Mouse (Mus musculus) frontal cortex, adult (tissue): ENCODE results near the gene She.

Source experiments
- ATAC-seq: cut with Nextera tagmentation; 2 replicates; pipeline ENCODE4 v1.9.2; 2017; ENCODE audit warnings: mild to moderate bottlenecking, moderate library complexity, mixed read lengths; ENCODE audit not compliant: low TSS enrichment

She gene

GRCm38 (mm10) chr3:89817056-89817455 lies 14.1 kb upstream of the She start:
- no peak for ATAC-seq

DNA sequence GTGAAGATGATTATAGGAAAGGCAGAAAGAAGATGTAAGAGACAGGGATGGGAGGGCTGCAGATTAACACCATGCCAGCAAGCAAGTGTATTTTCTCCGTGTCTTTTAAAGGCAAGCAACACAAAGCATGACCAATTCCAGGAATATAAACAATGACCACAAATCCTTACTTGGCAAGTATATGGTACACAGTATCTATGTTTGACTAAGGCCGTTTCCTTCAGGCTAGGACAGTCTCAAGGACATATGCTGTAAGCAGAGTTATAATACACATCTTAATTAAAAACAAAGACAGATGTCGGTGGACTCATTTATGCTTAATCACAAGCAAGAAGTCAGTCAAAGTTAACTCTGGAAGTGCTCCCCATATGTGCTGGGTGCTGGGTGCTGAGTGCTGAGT lies 12.6 kb upstream of the She start:
- ATAC-seq, result no peak

GRCm38 (mm10) chr3:89819897-89820296 lies 11.3 kb upstream of the She start:
- ATAC-seq, result no peak

- ATAC-seq, result no peak
Measured at GRCm38 (mm10) chr3:89820311-89821095, 10.7 kb upstream of the She start.

GRCm38 (mm10) chr3:89821096-89821513 lies 10.1 kb upstream of the She start:
- ATAC-seq, result no peak

DNA sequence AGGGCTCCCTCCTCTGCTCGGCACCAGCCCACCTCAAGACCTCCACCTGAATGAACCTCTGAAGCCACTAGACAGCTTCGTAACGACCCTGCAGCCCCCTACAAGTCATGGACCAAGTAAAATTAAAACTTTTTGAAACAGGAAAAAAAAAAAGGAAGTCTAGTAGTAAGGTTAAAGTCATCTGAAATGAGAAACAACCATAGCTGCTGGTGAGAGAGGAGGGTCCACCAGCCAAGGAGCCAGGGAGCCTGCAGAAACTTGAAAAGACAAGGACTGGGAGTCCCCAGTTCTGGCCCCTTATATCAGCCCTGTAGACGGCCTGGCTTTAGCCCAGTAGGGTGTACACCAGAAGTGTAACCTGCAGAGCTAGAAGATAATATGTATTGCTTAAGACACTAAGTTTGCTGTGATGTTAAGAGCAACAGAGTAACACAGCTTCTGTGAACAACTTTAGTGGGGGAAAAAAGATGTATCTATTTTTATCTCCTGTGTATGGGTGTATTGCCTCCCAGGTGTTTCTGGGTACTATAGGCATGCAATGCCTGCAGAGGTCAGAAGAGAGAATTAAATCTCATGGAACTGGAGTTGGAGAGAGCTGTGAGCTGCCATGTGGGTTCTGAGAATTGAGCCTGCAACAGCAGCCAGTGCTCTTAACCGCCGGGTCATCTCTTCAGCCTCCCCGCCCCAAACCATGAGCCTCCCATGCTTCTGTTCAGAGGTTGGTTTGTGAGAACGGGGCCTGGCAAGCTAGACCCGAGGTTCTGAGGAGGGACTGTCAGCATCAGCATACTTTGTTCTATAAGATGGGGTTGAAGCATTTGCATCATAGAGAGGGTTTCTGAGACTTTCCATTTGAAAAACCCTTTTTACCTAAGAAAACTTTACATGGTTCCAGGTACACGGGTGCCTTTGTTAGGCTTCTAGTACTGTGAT lies 9.4 kb upstream of the She start:
- no peak for ATAC-seq

GRCm38 (mm10) chr3:89823594-89823993 lies 7.6 kb upstream of the She start:
- no peak for ATAC-seq

DNA sequence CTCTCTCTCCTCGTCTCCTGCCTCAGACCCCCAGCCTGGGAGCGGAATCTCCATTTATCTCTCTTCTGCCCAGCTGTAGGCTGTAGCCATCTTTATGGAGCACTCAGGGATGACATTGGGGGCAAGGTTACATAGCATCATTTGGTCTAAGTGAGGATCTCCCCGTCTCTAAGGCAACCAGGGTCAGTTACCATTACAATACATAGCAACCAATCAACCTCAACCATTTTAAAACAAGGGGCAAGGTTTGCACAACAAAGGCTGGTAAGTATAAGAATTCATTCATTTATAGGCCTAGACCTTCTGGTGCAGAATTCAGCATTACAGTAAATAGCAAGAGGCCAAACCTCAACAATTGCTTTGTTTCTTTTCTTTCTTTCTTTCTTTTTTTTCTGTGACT lies 4.9 kb upstream of the She start:
- no peak for ATAC-seq

GRCm38 (mm10) chr3:89835362-89835761 lies 4.2 kb downstream of the She start:
- ATAC-seq, result no peak

GRCm38 (mm10) chr3:89842258-89842657 lies 11.1 kb downstream of the She start:
- no peak for ATAC-seq

DNA sequence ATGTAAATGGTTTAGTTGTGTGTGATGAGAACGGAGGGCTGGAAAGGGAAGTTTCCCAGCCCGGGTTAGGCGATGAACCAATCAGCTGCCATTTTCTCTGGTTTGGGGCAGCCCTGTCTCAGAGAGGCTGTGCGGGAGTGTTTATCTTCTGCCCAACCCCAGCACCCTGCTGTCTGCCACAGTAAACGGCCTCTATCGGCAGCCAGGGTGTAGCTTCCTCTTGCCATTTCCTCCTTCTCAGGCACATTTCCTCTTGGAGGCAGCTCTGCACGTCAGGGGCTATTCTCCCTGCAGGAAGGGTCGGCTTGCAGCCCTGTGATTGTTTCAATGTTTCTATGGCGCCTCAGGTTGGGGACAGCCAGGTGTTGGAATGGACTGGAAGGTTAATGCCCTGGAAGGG lies 12.0 kb downstream of the She start:
- no peak for ATAC-seq

- no peak for ATAC-seq
Measured at GRCm38 (mm10) chr3:89845814-89846213, 14.6 kb downstream of the She start.

DNA sequence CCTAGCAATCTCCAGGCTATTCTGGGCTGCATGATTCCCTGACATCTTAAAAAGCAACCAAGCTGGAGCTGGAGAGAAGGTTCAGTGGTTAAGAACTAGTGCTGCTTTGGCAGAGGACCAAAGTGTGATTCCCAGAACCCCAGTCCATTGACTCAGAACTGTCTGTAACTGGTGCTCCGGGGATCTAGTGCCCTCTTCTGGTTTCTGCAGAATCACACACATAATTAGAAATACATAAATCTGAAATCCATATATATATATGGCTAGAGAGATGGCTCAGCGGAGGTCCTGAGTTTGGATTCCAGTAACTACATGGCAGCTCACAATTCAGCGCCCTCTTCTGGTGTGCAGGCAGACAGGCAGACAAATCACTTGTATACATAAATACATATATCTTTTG lies 16.0 kb downstream of the She start:
- ATAC-seq, result no peak

- ATAC-seq, result no peak
Measured at GRCm38 (mm10) chr3:89847596-89847995, 16.4 kb downstream of the She start.

DNA sequence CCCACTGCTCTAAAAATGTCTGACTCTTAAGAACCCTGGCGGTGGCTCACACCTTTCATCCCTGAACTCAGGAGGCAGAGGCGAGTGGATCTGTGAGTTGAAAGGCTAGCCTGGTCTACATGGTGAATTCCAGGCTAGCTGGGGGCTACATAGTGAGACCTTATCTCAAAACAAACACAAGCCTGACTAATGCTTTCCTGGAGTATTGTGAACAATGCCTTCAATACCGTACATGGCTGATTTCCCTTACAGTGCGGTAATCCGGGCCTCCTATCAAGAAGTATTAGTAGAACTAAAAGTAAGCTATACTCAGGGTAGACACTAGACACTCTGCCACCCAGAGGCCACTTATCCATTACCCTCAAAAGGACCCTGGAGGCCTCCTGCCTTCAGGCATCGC lies 16.9 kb downstream of the She start:
- no peak for ATAC-seq

DNA sequence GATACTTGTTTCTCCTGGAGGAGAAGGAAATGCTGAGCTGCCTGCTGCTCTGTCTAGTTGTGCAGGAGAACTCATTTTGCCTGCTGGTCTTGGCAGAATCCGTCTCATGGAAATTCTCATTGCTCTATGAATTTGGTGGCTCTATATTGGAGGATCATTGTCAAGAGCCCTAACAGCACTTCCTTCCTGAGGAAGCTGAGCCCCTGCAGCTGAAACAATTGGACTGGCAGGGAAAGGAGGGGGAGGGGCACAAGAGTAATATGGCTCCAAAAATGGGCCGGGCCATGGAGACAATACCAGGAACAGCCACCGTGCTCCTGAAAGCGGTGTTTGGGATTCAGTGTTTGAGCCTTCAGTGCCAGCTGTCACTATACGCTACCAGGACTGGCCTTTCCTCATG lies 22.6 kb downstream of the She start:
- ATAC-seq, result no peak

GRCm38 (mm10) chr3:89857353-89857752 lies 26.2 kb downstream of the She start:
- ATAC-seq, result no peak

DNA sequence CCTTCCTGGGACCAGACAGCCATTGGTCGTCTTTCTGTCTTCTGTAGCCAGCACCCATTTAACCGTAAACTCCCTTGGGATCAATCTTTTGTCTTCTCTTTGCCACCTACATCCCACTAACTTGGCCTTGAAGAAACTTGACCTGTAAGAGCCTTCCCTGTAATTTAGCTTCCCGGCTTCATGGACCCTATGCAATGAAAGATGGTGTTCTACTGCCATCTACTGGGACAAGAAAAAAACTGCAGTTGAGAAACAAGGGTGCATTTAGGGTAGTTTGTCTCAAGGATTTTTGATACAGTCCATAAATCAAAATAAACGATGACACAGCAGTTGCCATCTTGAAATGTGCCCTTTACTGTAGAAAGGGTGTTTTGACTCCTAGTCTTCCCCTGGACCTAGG lies 27.0 kb downstream of the She start:
- ATAC-seq, result 0 out of 2 replicates have a peak, but pooled peaks have one; percentile 35

DNA sequence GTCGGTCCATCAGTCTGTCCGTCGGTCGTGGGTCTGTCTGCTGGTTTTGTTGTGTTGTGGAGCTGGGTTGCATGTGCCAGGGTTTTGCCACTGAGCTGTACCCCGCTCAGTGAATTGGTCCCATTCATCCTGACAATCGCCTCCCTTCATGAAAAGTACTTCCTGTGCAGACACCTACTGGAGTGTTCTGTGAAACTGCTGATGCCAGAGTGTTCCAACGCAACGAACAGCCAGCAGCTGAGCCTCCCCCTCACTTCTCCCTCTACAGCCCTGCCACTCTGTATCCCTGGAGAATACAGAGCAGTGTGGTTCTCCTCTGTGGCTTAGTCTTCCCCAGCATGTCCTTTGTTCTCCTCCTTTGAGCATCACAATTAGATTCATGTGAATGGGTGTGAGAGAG lies 27.7 kb downstream of the She start:
- ATAC-seq, result peak; percentile 99

GRCm38 (mm10) chr3:89859936-89860335 lies 28.8 kb downstream of the She start:
- ATAC-seq, result no peak

- ATAC-seq, result no peak
Measured at GRCm38 (mm10) chr3:89860343-89860742, 29.2 kb downstream of the She start.

DNA sequence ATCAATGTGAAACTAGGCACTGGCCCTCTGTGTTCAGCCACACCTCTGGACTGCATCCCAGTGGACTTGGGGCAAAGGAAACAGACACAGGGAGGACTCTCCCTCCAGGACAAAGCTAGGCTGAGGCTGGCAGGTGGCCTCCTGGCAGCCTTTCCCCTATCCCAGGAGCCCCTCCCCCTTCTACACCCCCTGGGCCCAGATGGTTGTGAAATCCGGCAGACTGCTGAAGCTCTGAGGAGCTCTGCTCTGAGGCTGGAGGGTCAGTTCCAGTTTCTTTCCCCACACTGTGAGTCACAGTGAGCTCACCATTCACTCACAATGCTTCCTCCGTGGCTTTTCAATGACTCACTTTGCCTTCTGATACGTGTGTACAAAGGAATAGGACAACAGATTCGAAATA lies 29.9 kb downstream of the She start:
- ATAC-seq, result no peak; the same call in 1 of the 2 replicates

DNA sequence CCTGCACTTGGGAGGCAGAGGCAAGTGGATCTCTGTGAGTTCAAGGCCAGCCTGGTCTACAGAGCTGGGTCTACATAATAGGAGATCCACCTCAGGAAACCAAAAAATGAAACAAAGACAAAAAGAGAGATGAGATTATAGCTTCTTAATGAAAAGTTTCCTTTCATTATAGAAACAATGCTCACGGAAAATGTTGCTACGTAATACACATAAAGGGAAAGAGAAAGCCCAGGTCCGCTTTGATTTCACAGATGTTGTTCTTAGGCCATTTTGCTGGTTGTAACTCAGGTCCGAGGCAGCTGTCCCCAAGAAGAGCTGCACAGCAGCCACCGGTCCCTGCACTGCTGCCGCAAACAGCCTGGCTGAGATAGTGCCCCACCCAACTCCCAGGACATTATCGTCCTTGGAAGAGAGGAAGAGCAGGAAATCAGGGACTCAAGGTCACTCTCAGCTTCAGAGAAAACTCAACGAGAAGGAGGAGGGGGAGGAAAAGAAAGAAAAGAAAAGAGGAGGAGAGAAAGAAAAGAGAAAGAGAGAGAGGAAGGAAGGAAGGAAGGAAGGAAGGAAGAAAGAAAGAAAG lies 31.1 kb downstream of the She start:
- ATAC-seq, result no peak
